Mouse (Mus musculus): ENCODE measurements around the gene Cnot4. TPM values are rescaled to one million over a fixed set of nuclear protein-coding genes. Genes with fewer than 3 reads are reported as not detected.

Cnot4 gene
- polyA plus RNA-seq, 1 experiment from 2014 or later: 37.4 TPM

GRCm38 (mm10) chr6:35030811-35031210 is 102.7 kb downstream of the Cnot4 start:
- Histone ChIP-seq H3K9me3 (no peaks in the 10 kb centered on the region), H3K27ac (no peak overlapping the region), H3K9ac (no peak overlapping the region), H3K36me3 (no peaks in the 10 kb centered on the region), H3K4me2 (no peak overlapping the region), H3K4me1 (peaks cover 8% of the 10 kb centered on the region; the same call in 1 of the 2 replicates), H3K27me3 (no peaks in the 10 kb centered on the region), H3K4me3 (no peak overlapping the region)
- no peak for ATAC-seq (ENCODE audit: insufficient number of reproducible peaks, insufficient read depth, low FRiP score, low TSS enrichment, low read depth)
- 94% methylated on average over 4 of the region's 4 CpGs for WGBS

- Histone ChIP-seq H3K4me2 (no peak overlapping the region), H3K27me3 (no peaks in the 10 kb centered on the region), H3K4me3 (no peak overlapping the region), H3K9ac (no peak overlapping the region), H3K36me3 (no peaks in the 10 kb centered on the region), H3K4me1 (peaks cover 12% of the 10 kb centered on the region), H3K27ac (no peak overlapping the region), H3K9me3 (no peaks in the 10 kb centered on the region)
- WGBS: 84% methylated on average over 6 of the region's 6 CpGs
- ATAC-seq (ENCODE audit: insufficient number of reproducible peaks, insufficient read depth, low FRiP score, low TSS enrichment, low read depth): no peak
Measured at GRCm38 (mm10) chr6:35030226-35030625, 103.3 kb downstream of the Cnot4 start.

DNA sequence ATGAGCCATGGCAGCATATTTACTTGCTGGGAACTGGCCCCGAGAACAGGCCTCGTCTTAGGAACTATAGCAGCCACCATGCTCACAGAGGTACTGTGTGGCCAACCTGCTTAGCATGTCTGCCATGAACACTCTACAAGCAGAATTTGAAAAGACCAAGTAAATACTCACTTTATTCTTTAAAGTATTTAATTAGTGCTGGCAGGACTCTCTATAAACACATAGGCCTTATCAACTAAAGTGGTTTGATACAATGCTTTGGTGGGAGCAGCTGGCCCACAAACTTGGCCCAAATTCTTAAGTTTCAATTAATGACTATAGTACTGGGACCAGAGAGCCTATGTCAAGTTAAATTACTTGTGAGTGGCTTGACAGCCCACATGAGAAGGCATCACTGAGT is 105.5 kb downstream of the Cnot4 start:
- Histone ChIP-seq H3K27ac (no peak overlapping the region), H3K4me3 (no peak overlapping the region), H3K9me3 (no peaks in the 10 kb centered on the region), H3K27me3 (no peaks in the 10 kb centered on the region), H3K4me2 (no peak overlapping the region), H3K36me3 (peaks cover 2% of the 10 kb centered on the region; the same call in 1 of the 2 replicates), H3K9ac (no peak overlapping the region), H3K4me1 (peaks cover 27% of the 10 kb centered on the region)
- 96% methylated on average over 2 of the region's 2 CpGs for WGBS
- ATAC-seq (ENCODE audit: insufficient number of reproducible peaks, insufficient read depth, low FRiP score, low TSS enrichment, low read depth): no peak

GRCm38 (mm10) chr6:35027257-35027656 is 106.3 kb downstream of the Cnot4 start:
- 66% methylated on average over 6 of the region's 6 CpGs for WGBS
- ATAC-seq (ENCODE audit: insufficient number of reproducible peaks, insufficient read depth, low FRiP score, low TSS enrichment, low read depth): no peak
- no peaks in the 10 kb centered on the region for H3K9me3 ChIP-seq

DNA sequence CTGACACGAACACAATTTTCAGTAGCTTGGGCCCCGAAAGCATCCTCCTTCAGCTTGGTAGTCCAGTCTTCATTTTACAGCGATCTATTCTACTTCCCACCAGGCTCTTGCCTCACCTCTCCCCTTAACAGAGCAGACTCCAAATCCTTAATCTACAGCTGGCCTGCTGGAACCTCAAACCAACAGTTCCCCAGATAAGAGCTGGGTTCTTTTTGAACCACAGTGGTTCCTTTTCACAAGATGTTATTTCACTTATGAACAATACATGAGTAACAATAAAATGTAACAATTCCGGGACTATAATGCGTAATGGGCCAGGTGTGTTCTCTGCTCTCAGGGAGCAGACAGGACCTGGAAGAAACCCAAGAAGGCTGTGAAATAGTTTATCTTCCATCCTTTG is 116.9 kb downstream of the Cnot4 start:
- Histone ChIP-seq H3K4me2 (no peak overlapping the region), H3K27me3 (no peaks in the 10 kb centered on the region), H3K4me1 (peaks cover 12% of the 10 kb centered on the region), H3K36me3 (peaks cover 19% of the 10 kb centered on the region), H3K4me3 (no peak overlapping the region), H3K9me3 (no peaks in the 10 kb centered on the region), H3K9ac (no peak overlapping the region), H3K27ac (no peak overlapping the region)
- 89% methylated on average over 5 of the region's 5 CpGs for WGBS
- no peak for ATAC-seq (ENCODE audit: insufficient number of reproducible peaks, insufficient read depth, low FRiP score, low TSS enrichment, low read depth)

More at GRCm38 (mm10) chr6:35027257-35027656, 106.3 kb downstream of the Cnot4 start:
- peaks cover 27% of the 10 kb centered on the region for H3K4me1 ChIP-seq
- H3K36me3 ChIP-seq: peaks cover 4% of the 10 kb centered on the region; the same call in 1 of the 2 replicates
- H3K9ac ChIP-seq: no peak overlapping the region
- no peaks in the 10 kb centered on the region for H3K27me3 ChIP-seq
- no peak overlapping the region for H3K27ac ChIP-seq
- no peak overlapping the region for H3K4me3 ChIP-seq
- H3K4me2 ChIP-seq: no peak overlapping the region

DNA sequence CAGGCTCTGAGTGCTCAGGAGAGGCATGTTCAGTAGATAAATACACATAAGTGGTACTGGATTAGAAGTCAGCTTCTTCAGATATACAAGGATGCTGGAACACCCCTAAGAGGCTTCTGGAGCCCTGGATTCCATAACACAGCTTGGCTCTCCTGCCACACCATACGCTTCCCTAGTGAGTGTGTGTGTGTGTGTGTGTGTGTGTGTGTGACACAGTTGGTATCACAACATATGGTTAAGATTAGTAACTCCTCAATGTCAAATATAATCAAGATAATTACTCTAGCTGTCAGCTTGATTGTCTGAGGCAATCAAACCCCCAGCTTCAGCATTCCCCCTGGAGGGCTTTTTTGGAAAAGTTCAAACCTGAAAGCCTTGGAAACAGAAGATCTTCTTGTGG is 121.6 kb downstream of the Cnot4 start:
- no peaks in the 10 kb centered on the region for H3K27me3 ChIP-seq
- WGBS: 30% methylated on average over 1 of the region's 1 CpGs
- peaks cover 6% of the 10 kb centered on the region; the same call in 1 of the 2 replicates for H3K36me3 ChIP-seq
- H3K4me3 ChIP-seq: no peak overlapping the region
- H3K9ac ChIP-seq: no peak overlapping the region
- peaks cover 12% of the 10 kb centered on the region for H3K4me1 ChIP-seq
- H3K9me3 ChIP-seq: no peaks in the 10 kb centered on the region
- no peak overlapping the region for H3K27ac ChIP-seq
- no peak overlapping the region for H3K4me2 ChIP-seq
- no peak for ATAC-seq (ENCODE audit: insufficient number of reproducible peaks, insufficient read depth, low FRiP score, low TSS enrichment, low read depth)

DNA sequence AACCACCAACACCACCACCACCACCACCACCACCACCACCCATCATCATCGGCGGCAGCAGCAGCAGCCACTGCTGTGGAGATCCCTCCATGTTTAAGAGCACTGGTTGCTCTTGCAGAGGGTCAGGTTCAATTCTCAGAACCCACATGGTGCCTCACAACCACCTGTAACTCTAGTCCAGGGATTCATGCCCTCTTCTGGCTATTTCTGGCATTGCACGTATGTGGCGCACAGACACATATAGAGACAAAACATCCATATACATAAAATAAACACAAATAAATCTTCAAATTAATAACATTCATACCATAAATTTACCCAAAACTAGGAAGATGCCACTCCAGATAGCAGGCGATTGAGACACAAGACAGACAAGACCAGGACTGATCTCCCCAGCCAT is 122.8 kb downstream of the Cnot4 start:
- no peak overlapping the region for H3K27ac ChIP-seq
- WGBS: 92% methylated on average over 5 of the region's 5 CpGs
- ATAC-seq (ENCODE audit: insufficient number of reproducible peaks, insufficient read depth, low FRiP score, low TSS enrichment, low read depth): no peak
- H3K4me2 ChIP-seq: no peak overlapping the region
- no peaks in the 10 kb centered on the region for H3K27me3 ChIP-seq
- H3K9ac ChIP-seq: no peak overlapping the region
- H3K4me1 ChIP-seq: peaks cover 12% of the 10 kb centered on the region
- H3K4me3 ChIP-seq: no peak overlapping the region
- H3K9me3 ChIP-seq: no peaks in the 10 kb centered on the region
- no peaks in the 10 kb centered on the region for H3K36me3 ChIP-seq

DNA sequence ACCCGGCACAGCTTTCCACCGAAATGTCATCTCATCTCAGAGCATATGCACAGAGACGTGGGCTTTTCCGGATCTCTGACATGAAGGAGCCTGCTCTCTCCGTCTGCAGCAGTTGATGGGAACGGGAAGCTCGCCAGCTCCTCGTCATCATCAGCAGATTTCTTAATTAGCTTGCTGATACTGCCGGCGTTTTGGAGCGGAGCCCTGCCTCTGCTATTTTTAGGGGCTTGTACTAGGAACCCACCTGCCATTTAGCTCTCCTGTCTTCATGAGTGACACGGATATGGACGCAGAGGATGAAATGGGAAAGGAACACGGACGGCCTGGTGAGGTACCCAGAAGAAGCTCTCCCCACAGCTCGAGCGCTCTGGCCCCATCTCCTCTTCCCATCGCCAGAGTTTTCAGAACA is 131.3 kb downstream of the Cnot4 start:
- WGBS: 79% methylated on average over 18 of the region's 18 CpGs
- Histone ChIP-seq H3K36me3 (no peaks in the 10 kb centered on the region), H3K9me3 (no peaks in the 10 kb centered on the region), H3K4me1 (peaks cover 8% of the 10 kb centered on the region), H3K4me2 (no peak overlapping the region), H3K27ac (no peak overlapping the region), H3K4me3 (no peak overlapping the region), H3K9ac (no peak overlapping the region), H3K27me3 (no peaks in the 10 kb centered on the region)
- ATAC-seq (ENCODE audit: insufficient number of reproducible peaks, insufficient read depth, low FRiP score, low TSS enrichment, low read depth): no peak

- 10% methylated on average over 4 of the region's 4 CpGs for WGBS
- H3K4me3 ChIP-seq: peak overlapping the region; percentile 17; the same call in 1 of the 2 replicates
- ATAC-seq (ENCODE audit: insufficient number of reproducible peaks, insufficient read depth, low FRiP score, low TSS enrichment, low read depth): 0 out of 2 replicates have a peak, but pooled peaks have one; percentile 10
- peak overlapping the region; percentile 47 for H3K4me2 ChIP-seq
- H3K27me3 ChIP-seq: no peaks in the 10 kb centered on the region
- H3K36me3 ChIP-seq: no peaks in the 10 kb centered on the region
- H3K27ac ChIP-seq: no peak overlapping the region
- no peaks in the 10 kb centered on the region for H3K9me3 ChIP-seq
- H3K4me1 ChIP-seq: peaks cover 15% of the 10 kb centered on the region
- H3K9ac ChIP-seq: peak overlapping the region; percentile 44; the same call in 1 of the 2 replicates
Measured at GRCm38 (mm10) chr6:34999101-34999500, 134.4 kb downstream of the Cnot4 start.

DNA sequence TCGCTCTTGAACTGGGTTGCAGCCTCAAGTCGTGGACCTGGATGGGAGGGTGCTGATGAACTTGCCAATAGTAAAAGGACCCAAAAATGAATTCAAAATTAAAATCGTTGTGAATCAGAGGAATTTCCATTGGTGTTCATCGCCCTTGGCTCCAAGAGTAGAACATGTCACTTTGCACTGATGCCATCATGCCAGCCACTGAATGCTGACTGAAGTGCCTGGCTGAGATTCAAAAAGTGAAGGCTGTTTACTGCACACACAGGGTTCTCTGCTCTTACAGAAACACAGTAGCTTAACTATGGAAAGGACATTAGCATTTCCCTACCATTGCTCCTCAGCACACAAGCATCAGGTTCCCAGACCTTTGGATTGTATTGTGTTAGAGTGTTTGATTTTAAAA is 137.0 kb downstream of the Cnot4 start:
- Histone ChIP-seq H3K9ac (no peak overlapping the region), H3K4me3 (no peak overlapping the region), H3K4me2 (no peak overlapping the region), H3K36me3 (no peaks in the 10 kb centered on the region), H3K4me1 (peaks cover 15% of the 10 kb centered on the region), H3K27me3 (no peaks in the 10 kb centered on the region), H3K9me3 (no peaks in the 10 kb centered on the region), H3K27ac (no peak overlapping the region)
- no peak for ATAC-seq (ENCODE audit: insufficient number of reproducible peaks, insufficient read depth, low FRiP score, low TSS enrichment, low read depth)
- WGBS: 82% methylated on average over 4 of the region's 4 CpGs

- Histone ChIP-seq H3K4me1 (peaks cover 15% of the 10 kb centered on the region), H3K36me3 (no peaks in the 10 kb centered on the region), H3K9me3 (no peaks in the 10 kb centered on the region), H3K27me3 (no peaks in the 10 kb centered on the region), H3K4me3 (peak overlapping the region; percentile 37), H3K27ac (no peak overlapping the region), H3K9ac (peak overlapping the region; percentile 62), H3K4me2 (peak overlapping the region; percentile 64)
- ATAC-seq (ENCODE audit: insufficient number of reproducible peaks, insufficient read depth, low FRiP score, low TSS enrichment, low read depth): peak; percentile 75
- 5% methylated on average over 13 of the region's 13 CpGs for WGBS
Measured at GRCm38 (mm10) chr6:34995265-34995681, 138.3 kb downstream of the Cnot4 start.

DNA sequence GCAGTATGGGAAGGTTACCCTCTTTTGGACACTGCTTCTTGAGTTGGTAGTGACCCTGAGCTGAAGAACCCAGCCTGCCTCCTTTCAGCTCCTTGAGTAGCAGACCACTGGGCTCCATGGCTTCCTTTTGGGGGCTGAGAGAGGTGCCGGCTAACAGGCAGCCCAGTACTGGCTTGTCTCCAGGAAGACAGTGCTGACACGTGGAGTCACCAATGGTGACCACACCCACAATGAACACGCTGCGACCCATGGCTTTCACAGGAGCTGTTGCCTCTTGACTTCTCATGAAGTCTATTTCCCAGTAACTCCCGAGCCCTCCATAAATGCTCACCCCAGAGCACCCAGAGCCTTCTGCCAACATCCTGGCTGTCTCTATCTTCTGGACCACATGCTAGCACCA is 138.8 kb downstream of the Cnot4 start:
- Histone ChIP-seq H3K4me1 (peaks cover 15% of the 10 kb centered on the region), H3K27me3 (no peaks in the 10 kb centered on the region), H3K4me3 (peak overlapping the region; percentile 37), H3K9me3 (no peaks in the 10 kb centered on the region), H3K9ac (peak overlapping the region; percentile 62; the same call in 1 of the 2 replicates), H3K4me2 (peak overlapping the region; percentile 64), H3K36me3 (no peaks in the 10 kb centered on the region), H3K27ac (no peak overlapping the region)
- 77% methylated on average over 5 of the region's 5 CpGs for WGBS
- ATAC-seq (ENCODE audit: insufficient number of reproducible peaks, insufficient read depth, low FRiP score, low TSS enrichment, low read depth): no peak
